Mouse (Mus musculus) neural tube, embryonic 13.5 days (tissue): Measurements from ENCODE around the gene Gtpbp4. TPM values are rescaled to one million over a fixed set of nuclear protein-coding genes. Genes with fewer than 3 reads are reported as not detected.
A peak's percentile ranks its signal among the peaks of the same experiment; 100 is the strongest.

ENCODE experiments used
- ATAC-seq: fragments of 200-750 bp; cut with Nextera tagmentation; 2 replicates; pipeline ENCODE4 v1.8.0; 2017; ENCODE audit warnings: low read depth, mild to moderate bottlenecking, moderate TSS enrichment, moderate library complexity
- H3K27ac ChIP-seq: fragments of 300-500 bp; sonication (generic); replicated peaks from 2 replicates; pipeline ENCODE4 v1.5.1; 2015; ENCODE audit warnings: moderate library complexity, mild to moderate bottlenecking, inconsistent platforms
- H3K27me3 ChIP-seq: fragments of 300-500 bp; sonication (generic); 2 replicates; pipeline ENCODE4 v1.6.1; 2015; ENCODE audit warnings: mild to moderate bottlenecking, inconsistent platforms
- H3K36me3 ChIP-seq: fragments of 300-500 bp; sonication (generic); 2 replicates; pipeline ENCODE4 v1.6.1; 2015; ENCODE audit warnings: mild to moderate bottlenecking, inconsistent platforms
- H3K4me1 ChIP-seq: fragments of 300-500 bp; sonication (generic); replicated peaks from 2 replicates; pipeline ENCODE4 v1.6.1; 2015; ENCODE audit warnings: inconsistent platforms
- H3K4me2 ChIP-seq: fragments of 300-500 bp; sonication (generic); 2 replicates; pipeline ENCODE4 v1.6.1; 2015; ENCODE audit warnings: inconsistent platforms, mild to moderate bottlenecking, moderate library complexity
- H3K4me3 ChIP-seq: fragments of 300-500 bp; sonication (generic); 2 replicates; pipeline ENCODE4 v1.5.1; 2015; ENCODE audit warnings: mild to moderate bottlenecking, inconsistent platforms
- H3K9ac ChIP-seq: fragments of 300-500 bp; sonication (generic); 2 replicates; pipeline ENCODE4 v1.6.1; 2015; ENCODE audit warnings: moderate library complexity, mild to moderate bottlenecking, inconsistent platforms
- H3K9me3 ChIP-seq: fragments of 300-500 bp; sonication (generic); 2 replicates; pipeline ENCODE4 v1.6.1; 2016; ENCODE audit warnings: inconsistent platforms
- whole genome bisulfite sequencing: fragments of 180-500 bp; shearing (Covaris S2); methylation state at CpG from one replicate; pipeline ENCODE4 v1.1.7; 2015; 5-methylcytosine and 5-hydroxymethylcytosine counted together
- polyA plus RNA-seq: library from polyadenylated mRNA; unstranded; fragments of >200 nt; fragmentation: Nextera tagmentation; extraction: Ambion mirVana; gene quantifications from 2 replicates; pipeline ENCODE4 v1.2.1, GENCODE M21; 2015

Gene Gtpbp4
- polyA plus RNA-seq, result 71.8 and 76.8 TPM in 2 replicates

GRCm38 (mm10) chr13:8995990-8996786, at the start of gene Gtpbp4:
Gene Gtpbp4 (minus strand): TSS chr13:8996083.
- Histone ChIP-seq H3K27me3 (no peaks in the 10 kb centered on the region), H3K36me3 (peaks cover 5% of the 10 kb centered on the region; the same call in 1 of the 2 replicates), H3K4me1 (peaks cover 23% of the 10 kb centered on the region), H3K9me3 (no peaks in the 10 kb centered on the region), H3K9ac (peak within 1 kb of the TSS; percentile 94), H3K4me3 (peak within 1 kb of the TSS; percentile 99), H3K27ac (peak within 1 kb of the TSS; percentile 90), H3K4me2 (peak within 1 kb of the TSS; percentile 94)
- peak; percentile 99 for ATAC-seq
- under 1% methylated on average over 51 of the region's 51 CpGs for WGBS

DNA sequence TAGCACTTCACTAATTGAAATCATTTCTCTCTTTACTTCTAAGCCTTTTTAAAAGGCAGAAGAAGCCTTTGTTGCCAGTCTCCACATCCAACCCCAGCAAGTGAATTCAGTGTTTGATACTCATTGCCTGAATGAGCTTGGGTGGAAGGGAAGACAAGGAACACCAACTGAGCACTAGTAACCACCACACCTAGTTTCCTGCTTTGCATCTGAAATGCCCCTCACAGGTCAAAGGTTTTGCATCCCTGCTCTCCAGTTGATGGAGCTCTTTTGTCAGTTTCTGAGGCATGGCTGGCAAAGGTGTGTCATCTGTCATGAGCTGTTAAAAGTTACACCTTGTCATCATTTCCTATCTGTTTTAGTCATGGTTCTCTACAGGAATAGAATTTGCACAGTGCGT, 48.8 kb upstream of the Gtpbp4 start:
- WGBS, result 100% methylated on average over 1 of the region's 1 CpGs
- Histone ChIP-seq H3K4me1 (no peaks in the 10 kb centered on the region), H3K9ac (no peak overlapping the region), H3K36me3 (no peaks in the 10 kb centered on the region), H3K4me2 (no peak overlapping the region), H3K4me3 (no peak overlapping the region), H3K27me3 (no peaks in the 10 kb centered on the region), H3K27ac (no peak overlapping the region), H3K9me3 (no peaks in the 10 kb centered on the region)
- ATAC-seq, result no peak

GRCm38 (mm10) chr13:9043289-9044049, 47.6 kb upstream of the Gtpbp4 start:
- H3K4me2 ChIP-seq, result no peak overlapping the region
- H3K4me1 ChIP-seq, result no peaks in the 10 kb centered on the region
- no peaks in the 10 kb centered on the region for H3K36me3 ChIP-seq
- ATAC-seq, result no peak
- 46% methylated on average over 3 of the region's 3 CpGs for WGBS
- no peak overlapping the region for H3K27ac ChIP-seq
- no peaks in the 10 kb centered on the region for H3K9me3 ChIP-seq
- H3K27me3 ChIP-seq, result no peaks in the 10 kb centered on the region
- no peak overlapping the region for H3K4me3 ChIP-seq
- H3K9ac ChIP-seq, result no peak overlapping the region

GRCm38 (mm10) chr13:9040626-9041025, 44.7 kb upstream of the Gtpbp4 start:
- Histone ChIP-seq H3K4me2 (no peak overlapping the region), H3K36me3 (no peaks in the 10 kb centered on the region), H3K27me3 (no peaks in the 10 kb centered on the region), H3K4me1 (no peaks in the 10 kb centered on the region), H3K9me3 (0 out of 2 replicates have a peak, but pooled peaks cover 4% of the 10 kb centered on the region), H3K27ac (no peak overlapping the region), H3K4me3 (no peak overlapping the region), H3K9ac (no peak overlapping the region)
- 67% methylated on average over 1 of the region's 1 CpGs for WGBS
- no peak for ATAC-seq

- no peaks in the 10 kb centered on the region for H3K36me3 ChIP-seq
- H3K4me1 ChIP-seq, result no peaks in the 10 kb centered on the region
- H3K27ac ChIP-seq, result no peak overlapping the region
- H3K27me3 ChIP-seq, result no peaks in the 10 kb centered on the region
- 0 out of 2 replicates have a peak, but pooled peaks cover 4% of the 10 kb centered on the region for H3K9me3 ChIP-seq
- 80% methylated on average over 8 of the region's 8 CpGs for WGBS
- H3K9ac ChIP-seq, result no peak overlapping the region
- no peak overlapping the region for H3K4me2 ChIP-seq
- no peak for ATAC-seq
- H3K4me3 ChIP-seq, result no peak overlapping the region
These were observed 36.2 kb upstream of the Gtpbp4 start for GRCm38 (mm10) chr13:9031996-9032661.

- no peak for ATAC-seq
- 82% methylated on average over 4 of the region's 4 CpGs for WGBS
- H3K27ac ChIP-seq, result no peak overlapping the region
These were observed 34.5 kb upstream of the Gtpbp4 start for GRCm38 (mm10) chr13:9030364-9030763.

GRCm38 (mm10) chr13:9027251-9027650, 31.4 kb upstream of the Gtpbp4 start:
- no peaks in the 10 kb centered on the region for H3K4me1 ChIP-seq
- no peak overlapping the region for H3K4me3 ChIP-seq
- WGBS, result 74% methylated on average over 1 of the region's 1 CpGs
- no peak overlapping the region for H3K9ac ChIP-seq
- H3K27ac ChIP-seq, result no peak overlapping the region
- ATAC-seq, result no peak
- H3K9me3 ChIP-seq, result no peaks in the 10 kb centered on the region
- no peaks in the 10 kb centered on the region for H3K36me3 ChIP-seq
- no peaks in the 10 kb centered on the region for H3K27me3 ChIP-seq
- H3K4me2 ChIP-seq, result no peak overlapping the region

More at GRCm38 (mm10) chr13:9030364-9030763, 34.5 kb upstream of the Gtpbp4 start:
- Histone ChIP-seq H3K4me3 (no peak overlapping the region), H3K4me2 (no peak overlapping the region), H3K27me3 (no peaks in the 10 kb centered on the region), H3K9ac (no peak overlapping the region), H3K4me1 (no peaks in the 10 kb centered on the region), H3K36me3 (no peaks in the 10 kb centered on the region), H3K9me3 (no peaks in the 10 kb centered on the region)

DNA sequence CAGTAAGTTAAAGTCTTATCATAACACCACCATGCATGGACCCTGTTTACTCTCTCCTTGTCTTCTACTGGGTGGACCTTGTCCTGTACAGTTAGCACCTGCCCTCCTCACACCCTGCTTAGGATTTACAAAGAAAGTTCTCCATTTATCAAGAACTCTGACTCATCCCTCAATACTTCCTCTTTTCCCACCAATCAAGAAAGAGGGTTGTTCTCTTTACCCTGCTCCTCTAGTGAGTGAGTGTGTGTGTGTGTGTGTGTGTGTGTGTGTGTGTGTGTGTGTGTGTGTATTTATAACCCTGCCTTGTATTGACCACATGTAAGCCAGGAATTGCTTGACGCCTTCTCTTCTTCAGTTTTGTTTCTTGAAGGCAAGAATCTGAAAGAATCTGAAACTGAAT, 26.7 kb upstream of the Gtpbp4 start:
- WGBS, result 92% methylated on average over 1 of the region's 1 CpGs

DNA sequence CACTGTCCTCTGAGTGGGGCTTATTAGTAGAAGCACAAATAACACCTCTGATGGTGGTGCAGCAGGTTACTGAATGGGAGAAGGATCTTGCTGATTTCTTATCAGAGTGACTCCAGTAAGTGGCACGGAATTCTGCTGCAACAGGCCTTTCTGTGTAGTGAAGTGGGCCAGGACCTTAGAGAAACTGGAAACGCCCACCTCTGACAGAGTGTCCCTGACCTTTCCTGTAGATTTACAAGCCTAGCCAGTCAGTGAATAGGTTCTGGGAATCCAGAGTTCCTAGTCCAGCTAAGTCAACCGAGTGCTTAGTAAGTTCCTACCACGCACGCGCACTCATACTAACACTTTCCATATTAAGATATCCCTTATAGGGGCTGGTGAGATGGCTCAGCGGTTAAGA, 25.7 kb upstream of the Gtpbp4 start:
- Histone ChIP-seq H3K4me3 (no peak overlapping the region), H3K27me3 (no peaks in the 10 kb centered on the region), H3K4me2 (no peak overlapping the region), H3K9ac (no peak overlapping the region), H3K27ac (no peak overlapping the region), H3K4me1 (0 out of 2 replicates have a peak, but pooled peaks cover 4% of the 10 kb centered on the region), H3K36me3 (no peaks in the 10 kb centered on the region), H3K9me3 (no peaks in the 10 kb centered on the region)
- no peak for ATAC-seq
- 86% methylated on average over 7 of the region's 7 CpGs for WGBS

More for the DNA sequence above, 26.7 kb upstream of the Gtpbp4 start:
- no peak overlapping the region for H3K4me3 ChIP-seq
- no peaks in the 10 kb centered on the region for H3K36me3 ChIP-seq
- no peak overlapping the region for H3K4me2 ChIP-seq
- no peak overlapping the region for H3K27ac ChIP-seq
- no peak overlapping the region for H3K9ac ChIP-seq
- no peaks in the 10 kb centered on the region for H3K9me3 ChIP-seq
- ATAC-seq, result no peak
- no peaks in the 10 kb centered on the region for H3K4me1 ChIP-seq
- no peaks in the 10 kb centered on the region for H3K27me3 ChIP-seq

GRCm38 (mm10) chr13:9019713-9020112, 23.8 kb upstream of the Gtpbp4 start:
- no peak overlapping the region for H3K4me2 ChIP-seq
- 83% methylated on average over 4 of the region's 4 CpGs for WGBS
- H3K27ac ChIP-seq, result no peak overlapping the region
- no peaks in the 10 kb centered on the region for H3K9me3 ChIP-seq
- H3K4me3 ChIP-seq, result no peak overlapping the region
- 0 out of 2 replicates have a peak, but pooled peaks cover 4% of the 10 kb centered on the region for H3K4me1 ChIP-seq
- no peaks in the 10 kb centered on the region for H3K36me3 ChIP-seq
- no peaks in the 10 kb centered on the region for H3K27me3 ChIP-seq
- no peak overlapping the region for H3K9ac ChIP-seq
- no peak for ATAC-seq

DNA sequence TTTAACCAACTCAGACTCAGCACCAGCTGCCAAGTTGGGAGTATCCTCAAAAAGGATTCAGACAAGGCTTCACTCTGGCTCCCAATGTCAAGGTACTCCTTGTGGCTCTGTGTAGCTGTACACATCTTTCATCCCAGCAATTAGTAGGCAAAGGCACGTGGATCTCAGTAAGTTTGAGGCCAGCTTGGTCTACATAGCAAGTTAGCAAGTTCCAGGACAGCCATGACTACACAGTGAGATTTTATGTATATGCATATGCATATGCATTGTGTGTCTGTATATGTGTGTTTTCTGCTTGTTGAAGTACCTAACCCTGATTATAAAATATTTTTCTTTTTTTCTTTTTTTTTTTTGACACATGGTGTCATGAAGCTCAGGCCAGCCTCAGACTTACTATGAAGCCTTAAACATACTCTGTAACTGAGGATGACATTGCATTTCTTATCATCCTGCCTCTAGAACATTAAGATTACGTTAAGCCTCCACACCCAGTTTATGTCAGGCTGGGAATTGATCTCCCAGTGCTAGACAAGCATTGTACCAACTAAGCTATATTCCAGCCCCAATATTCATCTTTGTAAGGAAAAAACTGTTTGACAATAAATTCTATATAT, 23.2 kb upstream of the Gtpbp4 start:
- 0 out of 2 replicates have a peak, but pooled peaks cover 4% of the 10 kb centered on the region for H3K4me1 ChIP-seq
- H3K9ac ChIP-seq, result no peak overlapping the region
- H3K4me2 ChIP-seq, result no peak overlapping the region
- H3K27me3 ChIP-seq, result no peaks in the 10 kb centered on the region
- no peaks in the 10 kb centered on the region for H3K9me3 ChIP-seq
- H3K27ac ChIP-seq, result no peak overlapping the region
- no peak for ATAC-seq
- no peaks in the 10 kb centered on the region for H3K36me3 ChIP-seq
- 81% methylated on average over 2 of the region's 2 CpGs for WGBS
- H3K4me3 ChIP-seq, result no peak overlapping the region
